Mouse (Mus musculus): ENCODE measurements around the gene Ccr3. TPM values are rescaled to one million over a fixed set of nuclear protein-coding genes. Genes with fewer than 3 reads are reported as not detected.
"Not testable (repeated sequence)": the region's sequence is repeated elsewhere in the genome, so short reads cannot be mapped to it uniquely, and the experiment has no call there.

Ccr3 gene
- total and polyA plus RNA-seq, 3 experiments, result not detected

DNA sequence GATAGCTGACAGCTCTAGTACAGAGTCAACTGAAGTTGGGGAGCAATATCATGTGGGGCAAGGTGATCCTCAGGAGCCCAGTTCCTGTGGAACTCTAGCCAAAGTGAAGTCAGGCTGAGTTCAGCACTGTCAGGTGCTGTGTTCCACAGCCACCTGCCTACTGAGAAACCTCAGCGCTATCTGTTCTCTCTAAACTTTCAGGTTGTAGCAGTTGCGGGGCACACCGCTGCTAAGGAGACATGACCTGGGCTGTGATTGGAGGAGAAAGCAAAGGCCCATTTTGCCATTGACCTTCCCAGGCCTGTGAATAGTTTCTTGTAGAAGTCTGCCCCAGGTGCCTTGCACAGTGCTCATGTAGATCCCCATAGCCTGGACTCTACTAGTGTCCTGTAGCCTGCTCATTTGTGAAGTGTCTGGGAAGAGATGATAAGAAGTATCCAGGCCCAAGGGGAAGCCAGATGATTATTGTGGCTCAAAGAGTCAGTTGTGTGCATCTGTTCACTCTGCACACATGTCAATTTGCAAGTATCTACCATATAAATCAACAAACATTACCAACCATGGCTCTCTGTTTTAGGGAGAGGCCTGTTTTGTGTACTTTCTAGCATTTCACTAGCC, 40.8 kb upstream of the Ccr3 start:
- DNase-seq (ENCODE audit: low read depth, low spot score); H3K4me3 ChIP-seq (ENCODE audit: control insufficient read depth in 1 of 2, insufficient read depth in 1 of 2, low read depth in 2 of 2, low read length in 2 of 2); H3K79me2 ChIP-seq (ENCODE audit: control insufficient read depth, insufficient read depth, low read length, poor library complexity); H3K27me3 ChIP-seq (ENCODE audit: control insufficient read depth in 1 of 2, insufficient read depth in 2 of 2, low read length in 2 of 2); H3K9ac ChIP-seq (ENCODE audit: control insufficient read depth, low read depth, low read length, poor library complexity, severe bottlenecking); H3K9me3 ChIP-seq (replicated peaks; ENCODE audit: insufficient read depth, low read length): not testable (repeated sequence)
- Histone ChIP-seq H3K36me3 (ENCODE audit: control insufficient read depth in 1 of 2, insufficient read depth in 2 of 2, low read length in 2 of 2) (peaks cover 0 to 43% of the 10 kb centered on the region in 2 experiments; a peak in 2 of 4 replicates), H3K4me1 (ENCODE audit: control insufficient read depth in 1 of 2, insufficient read depth in 2 of 2, low read length in 2 of 2) (peaks cover 31 to 33% of the 10 kb centered on the region in 2 experiments), H3K27ac (ENCODE audit: control insufficient read depth, low read depth, low read length) (peak overlapping the region; percentile 61)

- Histone ChIP-seq H3K9me3 (replicated peaks; ENCODE audit: insufficient read depth, low read length) (no peaks in the 10 kb centered on the region), H3K79me2 (ENCODE audit: control insufficient read depth, insufficient read depth, low read length, poor library complexity) (no peaks in the 10 kb centered on the region), H3K27ac (ENCODE audit: control insufficient read depth, low read depth, low read length) (peak overlapping the region; percentile 78), H3K9ac (ENCODE audit: control insufficient read depth, low read depth, low read length, poor library complexity, severe bottlenecking) (no peak overlapping the region), H3K4me1 (ENCODE audit: control insufficient read depth in 1 of 2, insufficient read depth in 2 of 2, low read length in 2 of 2) (peaks cover 31 to 38% of the 10 kb centered on the region in 2 experiments), H3K36me3 (ENCODE audit: control insufficient read depth in 1 of 2, insufficient read depth in 2 of 2, low read length in 2 of 2) (peaks cover 0 to 49% of the 10 kb centered on the region in 2 experiments; a peak in 2 of 4 replicates), H3K27me3 (ENCODE audit: control insufficient read depth in 1 of 2, insufficient read depth in 2 of 2, low read length in 2 of 2) (no peaks in the 10 kb centered on the region), H3K4me3 (ENCODE audit: control insufficient read depth in 1 of 2, insufficient read depth in 1 of 2, low read depth in 2 of 2, low read length in 2 of 2) (no peak overlapping the region)
- peak; percentile 73 for TF ChIP-seq BHLHE40 (IDR thresholded peaks at IDR 0.05; ENCODE audit: borderline replicate concordance, low read depth, low read length)
- TF ChIP-seq TBP (IDR thresholded peaks at IDR 0.05; ENCODE audit: low read depth, low read length), result no peak
- TF ChIP-seq USF1 (IDR thresholded peaks at IDR 0.05; ENCODE audit: low read depth, low read length), result no peak
- TF ChIP-seq TAL1 (IDR thresholded peaks at IDR 0.05; ENCODE audit: low read length), result peak; percentile 94
- TF ChIP-seq HCFC1 (IDR thresholded peaks at IDR 0.05; ENCODE audit: low read depth, low read length), result no peak
- TF ChIP-seq MEF2A (IDR thresholded peaks at IDR 0.05; ENCODE audit: extremely low read depth, insufficient replicate concordance, low read depth, low read length, poor library complexity, severe bottlenecking), result no peak
- no peak for TF ChIP-seq GABPA (IDR thresholded peaks at IDR 0.05; ENCODE audit: low read depth, low read length)
- no peak for TF ChIP-seq ZKSCAN1 (IDR thresholded peaks at IDR 0.05; ENCODE audit: low read depth, low read length)
- no peak for TF ChIP-seq POLR2A (IDR thresholded peaks at IDR 0.05; ENCODE audit: control insufficient read depth in 1 of 2, insufficient read depth in 1 of 2, low read depth in 1 of 2, low read length in 2 of 2, poor library complexity in 1 of 2)
- no peak for TF ChIP-seq SMC3 (IDR thresholded peaks at IDR 0.05; ENCODE audit: low read depth, low read length)
- TF ChIP-seq NRF1 (IDR thresholded peaks at IDR 0.05; ENCODE audit: insufficient read depth, low read depth, low read length, poor library complexity, severe bottlenecking), result no peak
- peak; percentile 90 for TF ChIP-seq RCOR1 (IDR thresholded peaks at IDR 0.05; ENCODE audit: low read depth, low read length)
- peak; percentile 97 for TF ChIP-seq GATA1 (IDR thresholded peaks at IDR 0.05; ENCODE audit: low read depth, low read length)
- TF ChIP-seq KAT2A (conservative IDR thresholded peaks at IDR 0.05; ENCODE audit: low read depth, low read length), result no peak
- no peak for TF ChIP-seq SIN3A (IDR thresholded peaks at IDR 0.05; ENCODE audit: low read length)
- TF ChIP-seq ZNF384 (IDR thresholded peaks at IDR 0.05; ENCODE audit: low read depth, low read length), result no peak
- TF ChIP-seq EP300 (IDR thresholded peaks at IDR 0.05; ENCODE audit: low read depth in 1 of 2, low read length in 2 of 2), result peak; percentile 96 to 97
- peak; percentile 29; the same call in 1 of the 2 replicates for TF ChIP-seq MYB (IDR thresholded peaks at IDR 0.05; ENCODE audit: low read depth, low read length)
- peak; percentile 91 for TF ChIP-seq ETS1 (IDR thresholded peaks at IDR 0.05; ENCODE audit: low read depth, low read length)
- TF ChIP-seq MAZ (IDR thresholded peaks at IDR 0.05; ENCODE audit: low read depth, low read length), result 0 out of 2 replicates have a peak, but pooled peaks have one; percentile 24
- TF ChIP-seq NELFE (IDR thresholded peaks at IDR 0.05; ENCODE audit: low read depth, low read length), result no peak
- TF ChIP-seq POLR2AphosphoS5 (IDR thresholded peaks at IDR 0.05; ENCODE audit: borderline replicate concordance, low read depth, low read length), result no peak
- peak; percentile 97 for TF ChIP-seq TCF12 (IDR thresholded peaks at IDR 0.05; ENCODE audit: low read depth, low read length)
- peak; percentile 29; the same call in 1 of the 2 replicates for TF ChIP-seq MAFK (IDR thresholded peaks at IDR 0.05; ENCODE audit: borderline replicate concordance, low read depth, low read length)
- TF ChIP-seq MYC (IDR thresholded peaks at IDR 0.05; ENCODE audit: low read depth, low read length), result peak; percentile 69; the same call in 1 of the 2 replicates
- peak; percentile 77 for DNase-seq (ENCODE audit: low read depth, low spot score)
These were observed 39.9 kb upstream of the Ccr3 start for GRCm38 (mm10) chr9:123981909-123982308.
